Mouse (Mus musculus) cerebellum, adult 11-12 months (tissue): ENCODE results near the gene Cstad.

ENCODE experiments used
- DNase-seq: peaks from one replicate; pipeline ENCODE4 v3.0.0; 2022

Gene Cstad

DNA sequence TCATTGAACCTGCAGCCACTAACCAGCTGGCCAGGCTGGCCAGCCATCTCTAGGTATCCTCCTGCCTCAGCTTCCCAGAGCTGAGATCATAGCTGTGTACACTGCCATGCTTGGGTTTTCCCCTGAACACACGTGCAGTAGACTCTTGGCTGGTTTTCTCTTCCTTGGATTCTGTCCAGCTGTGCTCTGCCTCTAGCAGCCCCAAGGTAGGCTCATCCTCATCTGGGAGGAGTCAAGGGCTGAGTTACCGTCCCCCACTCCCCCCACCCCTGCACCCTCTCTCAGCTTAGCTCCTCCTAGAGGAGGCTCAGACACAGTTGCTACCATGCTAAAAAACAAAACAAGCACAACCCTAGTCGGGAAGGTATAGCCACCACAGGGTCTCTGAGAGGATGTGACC, 4.8 kb downstream of the Cstad start:
- no peak for DNase-seq

DNA sequence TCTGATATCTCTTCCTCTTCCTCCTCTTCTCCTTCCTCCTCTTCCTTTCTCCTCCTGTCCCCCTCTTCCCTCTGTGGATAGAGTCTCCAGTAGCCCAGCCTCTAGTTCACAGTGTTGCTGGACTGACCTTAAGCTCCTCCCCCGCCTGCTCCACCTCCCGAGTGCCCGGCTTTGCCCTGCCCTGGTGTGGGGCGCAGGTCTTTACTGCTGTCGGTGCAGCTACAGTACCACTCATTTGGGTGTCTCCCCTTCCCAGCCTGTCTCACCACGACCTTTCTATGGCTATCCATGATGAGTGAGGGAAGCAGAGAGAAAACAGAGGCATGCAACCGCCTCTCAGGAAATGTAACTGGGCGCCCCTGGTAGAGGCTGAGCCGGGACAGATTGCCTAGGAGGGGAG, 5.5 kb downstream of the Cstad start:
- DNase-seq: no peak

DNA sequence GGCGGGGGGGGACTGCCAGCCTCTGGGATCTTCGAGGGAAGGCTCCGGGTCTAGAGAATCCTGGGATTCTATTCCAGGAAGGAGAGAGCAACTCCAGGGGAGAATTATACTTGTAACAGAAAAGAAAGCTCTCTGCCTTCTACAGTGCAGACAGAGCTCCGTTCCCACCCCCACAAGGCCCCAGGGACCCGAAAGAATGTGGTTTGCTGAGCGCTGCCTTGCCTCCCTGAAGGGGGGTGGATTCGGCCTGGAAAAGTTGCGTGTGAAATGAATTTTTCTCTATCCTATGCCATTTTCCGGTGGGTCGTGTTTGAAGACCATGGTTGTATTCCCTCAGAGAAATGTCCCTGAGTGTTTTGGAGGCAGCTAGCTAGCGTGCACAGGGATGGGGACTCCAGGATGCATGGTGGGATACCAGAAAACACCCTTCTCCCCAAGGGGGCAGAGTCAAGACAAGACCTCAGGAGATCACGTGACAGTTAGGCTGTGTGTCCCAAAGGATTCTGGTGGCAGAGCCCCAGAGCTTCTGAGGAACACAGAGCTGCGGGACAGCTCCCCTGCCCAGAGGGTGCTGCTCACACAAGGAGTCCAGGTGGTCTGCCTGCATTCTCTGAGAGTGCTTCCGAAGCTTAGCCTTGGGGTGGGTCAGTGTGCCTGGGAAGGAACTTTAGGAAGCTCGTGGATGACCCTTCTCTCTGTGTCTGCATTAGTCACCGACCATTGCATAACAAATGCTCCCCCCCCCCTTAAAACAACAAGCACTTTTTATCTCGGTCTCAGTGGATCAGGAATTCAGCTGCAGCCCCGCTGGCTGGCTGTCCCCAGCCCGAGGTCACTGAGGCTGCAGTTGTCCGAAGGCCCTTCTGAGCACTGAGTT, 6.4 kb downstream of the Cstad start:
- no peak for DNase-seq

DNA sequence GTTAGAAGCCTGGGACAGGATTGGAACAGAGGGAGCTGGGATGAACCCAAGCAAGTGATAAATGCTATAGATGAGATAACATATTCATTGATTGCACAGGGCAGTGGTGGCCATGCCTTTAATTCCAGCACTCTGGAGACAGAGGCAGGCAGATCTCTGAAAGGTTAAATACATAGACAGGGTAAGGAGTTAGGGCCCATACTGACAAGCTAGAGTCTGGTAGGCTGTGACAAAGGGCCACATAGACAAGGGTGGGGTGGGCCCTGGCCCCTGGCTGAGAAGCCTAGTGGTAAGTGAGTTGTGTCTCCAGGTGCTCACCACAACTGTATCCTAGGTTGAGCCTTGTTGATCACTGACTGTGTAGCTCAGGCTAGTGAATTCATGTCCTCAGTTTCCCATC, 7.6 kb downstream of the Cstad start:
- DNase-seq: no peak

DNA sequence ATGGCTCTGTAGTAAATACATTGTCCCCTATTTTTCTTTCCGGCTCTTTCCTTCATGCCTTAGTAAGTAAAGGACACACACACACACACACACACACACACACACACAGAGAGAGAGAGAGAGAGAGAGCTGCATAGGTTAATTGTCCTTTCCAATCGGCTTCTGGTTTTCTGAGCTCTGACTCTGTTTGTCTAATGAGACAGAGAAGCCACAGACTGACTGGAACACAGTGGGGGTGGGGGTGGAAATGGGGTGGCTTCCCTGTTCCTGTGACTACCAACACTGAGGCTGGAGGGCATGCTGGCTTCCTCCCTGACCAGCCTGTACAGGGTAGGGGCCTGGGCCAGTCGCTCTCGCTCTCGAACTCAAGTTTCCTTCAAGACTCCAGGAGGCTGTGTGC, 8.9 kb downstream of the Cstad start:
- DNase-seq: no peak

DNA sequence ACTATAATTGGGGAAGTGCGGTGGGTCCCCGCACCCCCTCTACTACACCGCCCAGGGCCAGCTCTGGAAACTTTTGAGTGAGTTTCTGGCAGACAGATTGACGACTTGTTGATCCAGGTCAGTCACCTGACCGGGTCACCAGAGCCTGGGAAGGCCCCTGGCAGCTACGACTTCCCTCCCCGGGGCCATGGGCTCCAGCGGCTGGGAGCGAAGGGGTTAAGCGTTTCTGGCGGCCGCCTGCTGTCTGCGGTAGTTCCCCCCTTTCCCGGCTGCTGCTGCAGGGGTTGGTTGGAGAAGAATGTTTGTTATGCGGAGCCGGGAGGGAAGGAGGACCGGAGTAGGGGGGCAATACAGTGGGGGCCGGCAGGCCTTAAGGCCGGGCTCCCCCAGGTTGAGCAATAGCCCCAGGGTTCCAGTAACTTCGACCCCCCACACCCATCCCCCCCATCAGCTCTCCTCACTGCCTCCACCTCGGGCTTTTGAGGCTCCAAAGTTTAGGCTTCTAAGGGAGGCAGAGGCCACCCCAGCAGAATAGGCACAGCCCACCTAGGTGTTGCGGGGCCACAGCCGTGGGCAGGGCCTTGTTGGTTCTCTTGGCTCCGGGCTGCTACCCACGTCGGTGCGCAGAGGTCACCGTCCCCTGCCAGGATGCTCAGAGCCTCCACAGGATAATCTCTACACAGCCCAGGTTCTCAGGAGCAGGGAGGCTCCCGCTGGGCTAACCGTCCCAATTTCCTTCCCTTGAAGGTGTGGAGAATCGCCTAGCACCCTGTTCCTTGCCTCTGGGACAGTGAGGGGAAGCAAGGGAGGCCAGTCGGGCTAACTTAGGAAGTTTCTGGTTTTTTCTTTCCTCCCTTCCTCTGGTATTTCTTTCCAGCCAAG, 10.3 kb downstream of the Cstad start:
- no peak for DNase-seq

DNA sequence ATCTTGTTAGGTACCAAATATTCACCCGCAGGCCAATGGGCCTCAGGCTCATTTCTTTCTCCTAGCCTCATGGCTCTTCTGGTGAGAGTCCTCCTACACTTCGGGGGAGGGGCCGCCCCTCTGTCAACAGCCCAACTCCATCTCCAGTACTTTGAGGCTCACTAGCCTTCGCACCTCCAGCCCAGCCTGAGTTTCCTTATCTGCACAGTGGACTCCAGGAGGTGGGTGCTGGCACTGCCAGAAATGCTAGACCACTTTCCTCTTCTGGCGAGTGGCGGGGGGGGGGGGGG, 10.9 kb downstream of the Cstad start:
- DNase-seq: no peak

DNA sequence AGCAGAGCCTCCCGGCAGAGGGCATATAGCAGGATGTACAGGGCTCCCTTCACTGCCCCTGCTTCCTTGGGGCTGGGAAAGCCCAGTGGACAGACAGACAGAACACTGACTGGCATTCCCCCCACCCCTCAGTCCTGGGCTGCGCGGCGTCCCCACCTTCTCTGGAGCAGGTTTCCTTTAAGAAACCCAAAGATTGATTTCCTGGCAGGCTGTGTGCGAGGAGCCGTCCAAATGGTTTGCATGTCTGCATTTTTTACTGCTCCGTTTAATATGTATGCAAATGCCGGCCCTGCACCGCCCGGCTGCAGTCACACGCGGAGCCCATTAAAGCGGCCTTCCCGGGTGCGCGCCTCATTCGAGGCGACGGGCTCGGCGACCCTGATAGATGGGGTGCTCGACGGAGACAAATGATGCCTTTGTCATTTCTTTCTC, 11.8 kb downstream of the Cstad start:
- DNase-seq: no peak

DNA sequence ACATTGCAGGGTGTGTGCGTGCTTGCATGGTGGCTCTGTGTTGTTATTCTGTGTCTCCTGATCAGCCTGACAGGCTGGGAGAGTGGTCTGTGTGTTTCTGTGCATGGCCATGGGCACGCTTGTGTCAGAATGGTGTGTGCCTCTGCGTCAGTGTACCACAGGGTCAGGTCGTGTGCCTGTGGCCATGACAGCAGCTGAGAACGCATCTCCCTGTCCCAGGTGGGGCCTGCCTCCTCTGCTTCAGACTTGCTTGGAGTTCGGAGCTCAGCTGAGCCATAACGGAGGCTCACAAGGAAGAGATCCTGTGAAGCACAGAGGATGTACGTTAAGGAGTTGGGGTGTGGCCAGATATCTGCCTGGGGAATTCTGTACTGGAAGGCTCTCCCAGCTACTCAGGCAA, 13.1 kb downstream of the Cstad start:
- DNase-seq: no peak

DNA sequence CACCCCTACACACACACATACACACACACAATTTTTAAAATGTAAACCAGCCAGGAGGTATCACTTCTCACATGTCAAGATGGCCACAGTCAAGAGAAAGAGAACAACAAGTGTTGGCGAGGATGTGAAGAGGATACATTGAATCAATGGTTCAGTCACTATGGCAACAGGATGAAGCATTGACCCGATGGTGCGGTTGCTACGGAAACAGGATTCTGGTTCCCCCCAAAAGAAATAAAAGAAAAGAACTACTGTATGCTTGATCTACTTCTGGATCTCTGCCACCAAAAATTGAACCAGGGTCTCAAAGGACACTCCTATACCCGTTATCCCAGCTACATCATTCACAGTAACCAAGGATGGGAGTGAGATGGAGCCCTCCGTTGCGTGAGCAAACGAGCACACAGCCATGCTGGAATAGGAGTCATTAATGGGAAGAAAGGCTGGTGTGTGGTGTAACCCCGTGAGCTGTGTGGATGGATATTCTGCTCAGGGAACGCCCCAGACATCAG, 13.9 kb downstream of the Cstad start:
- DNase-seq: no peak

DNA sequence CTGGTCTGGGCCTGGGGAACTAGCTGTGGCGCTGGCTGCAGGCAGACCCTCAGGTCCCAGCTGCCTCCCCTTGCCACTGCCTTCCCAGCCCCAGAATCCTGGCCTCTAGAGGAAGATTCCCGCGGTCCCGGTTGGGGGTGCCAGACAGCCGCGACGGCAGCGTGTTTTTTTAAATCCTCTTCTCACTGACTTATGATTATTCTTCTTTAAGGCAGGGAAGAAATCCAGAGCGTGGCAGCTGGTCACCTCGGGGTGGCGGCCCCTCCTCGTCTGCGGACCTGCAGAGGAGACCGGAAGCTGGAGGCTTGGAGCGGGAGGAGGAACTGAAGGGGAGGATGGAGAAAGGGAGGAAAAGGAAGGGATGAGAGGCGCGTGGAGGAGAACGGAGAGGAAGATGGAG, 18.7 kb downstream of the Cstad start:
- DNase-seq: peak; percentile 61

DNA sequence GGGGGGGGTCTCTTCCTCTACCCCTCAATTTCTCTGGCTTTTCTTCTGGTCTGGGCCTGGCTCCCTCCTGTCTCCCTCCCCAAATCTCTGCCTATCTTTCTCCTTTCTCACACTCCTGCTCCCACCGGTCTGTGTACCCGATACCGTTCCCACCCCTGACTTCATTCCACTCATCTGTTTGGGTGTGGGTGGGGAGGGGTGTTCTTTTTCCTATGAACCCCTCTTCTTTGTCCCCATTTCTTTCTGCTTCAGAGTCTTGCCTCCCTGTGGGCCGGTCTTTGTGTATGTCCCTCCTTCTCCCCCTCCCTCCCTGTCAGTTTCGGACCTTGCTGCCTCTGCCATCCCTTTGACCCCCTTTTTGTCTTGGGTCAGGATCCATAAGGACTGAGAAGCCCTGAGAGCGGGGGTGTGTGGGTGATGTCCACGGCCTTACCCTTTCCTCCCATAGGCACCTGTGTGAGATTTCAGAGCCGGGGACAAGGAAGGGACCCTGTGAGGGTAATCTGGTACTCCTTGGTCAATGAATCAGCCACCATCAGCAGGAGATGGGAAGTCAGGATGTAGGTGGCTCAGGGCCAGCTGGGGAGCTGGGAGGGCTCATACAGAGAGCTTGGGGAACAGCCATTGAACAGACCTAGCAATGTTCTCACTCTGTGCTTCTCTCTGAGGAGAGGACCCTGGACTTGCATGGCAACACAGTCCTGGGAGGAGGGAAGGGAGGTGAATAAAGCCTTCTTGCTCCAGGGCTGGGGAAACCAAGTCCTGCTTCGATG, 19.5 kb downstream of the Cstad start:
- DNase-seq: no peak

DNA sequence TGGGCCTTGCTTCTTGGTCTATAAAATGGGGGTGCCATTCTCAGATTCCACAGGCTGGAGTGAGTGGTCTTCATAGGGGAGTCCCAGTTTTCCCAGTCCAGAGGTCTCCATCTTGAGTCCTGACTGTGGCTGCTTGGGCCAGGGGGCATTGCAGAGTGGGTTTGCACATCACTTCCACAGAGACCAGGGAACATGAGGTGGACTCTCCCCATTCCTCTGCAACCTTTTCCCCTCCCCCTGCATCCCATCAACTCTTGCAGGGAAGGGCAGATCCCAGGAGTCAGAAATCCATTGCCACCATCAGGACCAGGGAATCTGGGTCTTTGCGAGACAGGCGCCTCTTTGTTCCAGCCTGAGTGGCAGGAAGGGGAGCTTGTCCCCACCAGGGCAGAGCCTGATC, 21.0 kb downstream of the Cstad start:
- no peak for DNase-seq

DNA sequence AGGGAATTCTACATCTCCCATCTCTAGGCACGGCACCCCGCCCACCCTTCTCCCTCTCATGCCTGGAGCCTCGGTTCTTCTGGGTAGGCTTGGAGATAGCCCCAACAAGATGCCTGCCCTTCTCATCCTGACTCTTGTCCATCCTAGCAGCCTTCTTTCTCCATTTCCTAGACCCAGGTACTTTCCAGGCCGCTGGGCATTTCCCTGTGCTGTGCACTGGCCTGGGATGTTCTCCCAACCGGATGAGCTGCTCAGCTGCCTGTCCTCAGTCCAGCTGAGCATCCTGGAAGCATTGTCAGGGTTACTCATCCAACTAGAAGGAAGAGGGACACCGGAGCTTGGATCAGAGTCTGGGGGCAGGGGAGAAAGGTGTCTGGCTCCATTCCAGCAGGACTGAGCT, 21.6 kb downstream of the Cstad start:
- DNase-seq: no peak

DNA sequence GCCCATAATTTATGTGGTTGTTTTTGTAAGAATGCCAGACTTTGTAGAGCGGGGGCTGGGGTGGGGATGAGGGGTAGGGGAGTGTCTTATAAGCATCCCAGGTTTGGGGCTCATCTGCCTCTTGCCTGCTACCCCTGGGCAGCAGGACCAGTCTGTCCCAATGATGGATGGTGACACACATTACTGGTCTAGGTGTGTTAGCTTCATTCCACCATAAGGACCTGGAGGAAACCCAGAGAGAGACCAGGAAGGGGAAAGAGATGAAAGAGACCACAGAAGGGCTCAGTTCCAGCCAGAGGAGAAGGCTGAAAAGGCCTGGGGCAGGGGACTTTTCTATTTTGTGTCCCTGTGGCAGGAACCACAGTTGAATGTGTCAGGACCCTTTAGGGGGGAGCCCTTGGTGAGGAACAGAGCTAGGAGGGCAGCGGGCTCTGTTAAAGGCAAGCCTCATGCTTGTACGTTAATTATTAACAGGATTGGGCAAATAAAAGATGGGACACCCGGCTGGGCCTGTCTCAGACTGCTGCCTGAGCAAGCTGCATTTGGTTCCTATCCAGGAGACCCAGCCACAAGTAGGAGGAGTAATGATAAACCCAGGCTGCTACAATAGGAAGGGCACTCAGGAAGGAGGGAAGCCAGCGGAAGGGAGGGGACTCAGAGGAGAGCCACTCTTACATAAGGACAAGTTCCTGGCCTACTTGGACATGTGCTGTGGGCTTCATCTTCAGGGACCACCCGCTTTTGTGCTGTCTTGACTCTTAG, 23.8 kb downstream of the Cstad start:
- no peak for DNase-seq

DNA sequence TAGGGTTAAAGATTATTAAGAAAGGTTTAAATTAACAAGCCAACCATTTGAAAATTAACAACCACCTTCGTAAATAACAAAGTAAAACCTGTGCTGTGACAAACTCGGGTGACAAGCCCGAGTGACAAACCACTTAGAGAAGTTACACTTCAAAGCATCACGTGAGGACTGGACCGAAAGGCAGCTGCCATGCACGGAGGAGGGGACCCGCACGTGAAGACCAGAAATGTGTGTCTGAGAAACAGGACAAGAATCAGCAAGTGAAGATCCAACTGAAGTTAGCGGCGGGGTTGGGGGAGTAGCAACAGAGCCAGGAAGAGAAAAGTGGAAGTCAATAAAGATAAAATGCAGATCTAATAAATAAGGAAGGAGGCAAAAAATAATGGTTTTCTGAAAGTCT, 29.0 kb downstream of the Cstad start:
- no peak for DNase-seq

DNA sequence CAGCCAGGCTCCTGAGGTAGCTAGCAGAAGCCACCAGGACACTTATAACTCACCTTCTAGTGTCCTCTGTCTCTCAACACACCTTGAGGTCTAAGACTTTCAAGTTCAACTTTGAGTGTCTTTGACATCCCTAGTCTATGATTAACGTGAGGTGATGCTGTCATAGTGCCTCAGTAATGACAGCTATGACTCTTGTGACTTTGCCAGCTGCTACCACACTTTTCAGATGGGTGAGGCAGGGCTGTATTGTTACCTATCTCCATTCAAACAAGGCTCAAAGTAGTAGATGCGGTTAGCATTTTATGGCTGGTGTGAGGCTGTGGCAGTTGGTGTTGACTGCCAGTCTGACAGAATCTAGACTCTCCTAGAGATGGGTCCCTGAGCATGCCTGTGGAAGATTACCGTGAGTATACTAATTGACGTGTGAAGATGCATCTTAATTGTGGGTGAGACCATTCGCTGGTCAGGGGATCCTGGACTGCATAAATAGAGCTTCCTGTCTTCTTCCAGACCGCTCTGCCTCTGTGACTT, 30.5 kb downstream of the Cstad start:
- DNase-seq: no peak

DNA sequence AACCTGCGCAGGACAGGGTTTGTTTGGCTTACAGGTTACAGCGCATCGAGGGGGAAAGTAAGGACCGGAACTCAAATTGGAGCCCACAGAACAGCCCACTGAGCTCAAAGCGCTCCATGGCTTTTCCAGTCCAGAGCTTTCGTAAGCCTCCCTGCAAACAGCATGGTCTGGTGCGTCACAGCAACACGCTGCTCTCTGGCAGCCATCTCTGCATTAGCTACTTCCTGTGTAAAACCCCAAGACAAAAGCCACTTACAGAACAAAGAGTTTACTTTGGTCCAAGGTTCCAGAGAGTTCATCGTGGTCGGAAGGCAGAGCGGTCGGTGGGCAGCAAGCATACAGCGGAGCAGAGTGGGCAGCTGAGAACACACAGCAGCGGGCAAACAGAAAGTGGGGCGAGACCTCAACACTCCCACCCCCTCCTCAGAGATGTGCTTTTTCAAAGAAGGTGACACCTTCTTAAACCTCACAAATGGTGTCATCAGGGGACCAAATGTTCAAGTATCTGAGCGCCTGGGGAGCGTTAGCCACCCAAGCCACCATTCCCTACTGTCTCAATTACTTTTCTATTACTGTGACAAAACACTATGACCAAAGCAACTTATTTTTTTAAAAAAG, 31.3 kb downstream of the Cstad start:
- no peak for DNase-seq

DNA sequence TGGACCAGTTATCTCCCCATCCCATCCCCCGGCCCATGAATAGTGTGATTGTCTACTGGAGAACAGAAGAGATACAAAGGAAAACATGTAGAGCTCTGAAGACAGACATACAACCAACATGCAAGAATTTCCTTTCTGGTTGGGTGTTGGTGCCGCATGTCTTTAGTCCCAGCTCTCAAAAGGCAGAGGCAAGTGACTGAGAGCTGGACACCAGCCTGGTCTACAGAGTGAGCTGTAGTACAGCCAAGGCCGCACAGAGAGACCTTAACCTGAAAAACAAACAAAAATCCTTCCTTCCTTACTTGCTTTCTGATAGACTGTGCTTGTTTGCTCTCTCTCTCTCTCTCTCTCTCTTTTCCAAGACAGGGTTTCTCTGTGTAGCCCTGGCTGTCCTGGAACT, 32.5 kb downstream of the Cstad start:
- no peak for DNase-seq

DNA sequence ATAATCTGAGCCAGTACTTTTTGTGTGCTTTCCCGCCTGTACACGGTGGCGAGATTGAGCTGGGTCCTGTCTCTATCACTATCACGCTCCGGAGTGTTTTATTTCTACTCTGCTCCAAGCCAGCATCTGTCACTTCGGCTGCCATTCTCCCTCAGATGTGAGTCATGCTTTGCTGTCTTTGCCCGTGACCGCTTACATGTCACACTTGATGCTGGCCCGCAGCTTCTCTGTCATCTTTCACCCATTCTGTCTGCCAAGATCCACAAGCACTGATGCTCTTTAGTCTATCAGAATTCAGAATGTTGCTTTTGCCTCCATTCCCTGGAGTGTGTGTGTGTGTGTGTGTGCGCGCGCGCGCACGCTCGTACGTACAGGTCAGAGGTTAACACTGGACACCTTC, 33.5 kb downstream of the Cstad start:
- no peak for DNase-seq

DNA sequence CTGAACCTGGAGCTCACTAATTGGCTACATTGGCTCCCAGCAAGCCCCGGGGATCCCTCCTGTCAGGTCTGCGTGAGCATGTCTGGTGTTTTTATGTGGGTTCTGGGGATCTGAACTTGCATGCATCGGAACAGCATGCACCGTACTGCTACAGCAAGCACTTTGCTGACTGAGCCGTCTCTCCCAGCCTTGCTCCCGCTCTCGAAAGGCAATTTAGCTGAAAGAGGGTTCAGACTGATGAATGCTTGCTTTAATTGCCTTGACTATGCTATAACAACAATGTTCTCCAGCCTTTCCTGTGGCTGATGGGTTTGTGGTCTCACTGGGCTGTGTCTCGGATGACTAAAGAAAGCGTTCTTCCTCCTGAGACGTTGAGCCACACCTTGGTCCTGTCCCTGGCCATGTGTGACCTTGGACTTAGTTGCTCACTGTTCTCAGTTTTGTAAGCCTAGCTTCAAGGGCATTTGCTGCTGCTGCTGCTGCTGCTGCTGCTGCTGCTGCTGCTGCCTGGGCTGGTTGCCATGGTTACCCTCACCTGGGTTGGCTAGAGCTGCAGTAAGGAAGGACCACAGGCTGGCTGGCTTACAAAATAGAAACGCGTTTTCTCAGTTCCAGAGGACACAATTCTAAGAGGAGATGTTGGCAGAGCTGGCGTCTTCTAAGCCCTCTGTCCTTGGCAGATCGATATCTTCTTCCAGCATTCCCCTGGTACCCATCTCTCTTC, 34.4 kb downstream of the Cstad start:
- no peak for DNase-seq
